Mouse (Mus musculus): Measurements from ENCODE around the gene Vmn1r94. TPM values are rescaled to one million over a fixed set of nuclear protein-coding genes. Genes with fewer than 3 reads are reported as not detected.
"Not testable (repeated sequence)": the region's sequence is repeated elsewhere in the genome, so short reads cannot be mapped to it uniquely, and the experiment has no call there.

Vmn1r94 gene
- not detected for total RNA-seq (2021)
- long read RNA-seq, experiment 1 = 0 reads
- long read RNA-seq, experiment 2 = 0 reads

GRCm38 (mm10) chr7:20168277-20168676 is at the start of gene Vmn1r94:
Gene Vmn1r94 (minus strand): TSS chr7:20168377.
- not testable (repeated sequence) for DNase-seq

GRCm38 (mm10) chr7:20205507-20205906 is 37.3 kb upstream of the Vmn1r94 start, which contains the start of gene Gm6164:
Gene Gm6164 (minus strand): TSS chr7:20205607.
- not testable (repeated sequence) for DNase-seq

- DNase-seq = not testable (repeated sequence)
Measured at GRCm38 (mm10) chr7:20193410-20193809, 25.2 kb upstream of the Vmn1r94 start, which contains the start of gene Vmn1r95. Gene Vmn1r95 (plus strand): TSS chr7:20193710.

- DNase-seq = not testable (repeated sequence)
Measured at GRCm38 (mm10) chr7:20138988-20139387, 29.2 kb downstream of the Vmn1r94 start, which contains the start of gene Vmn1r93. Gene Vmn1r93 (minus strand): TSS chr7:20139088.

GRCm38 (mm10) chr7:20122479-20122878 is 45.7 kb downstream of the Vmn1r94 start, which contains the start of gene Gm16442:
Gene Gm16442 (minus strand): TSS chr7:20122579.
- not testable (repeated sequence) for DNase-seq

Other genes with a start within 250 kb of the Vmn1r94 start
- 1 to 10 TPM; 5.6 to 6.1 TPM for gene Pvr, start 247.2 kb downstream of the Vmn1r94 start, total RNA-seq (2021)
- not detected for gene Igsf23, start 217.6 kb downstream of the Vmn1r94 start, total RNA-seq (2021)
- gene Ceacam20, start 203.0 kb downstream of the Vmn1r94 start, total RNA-seq (2021) = not detected
- gene Nlrp9b, start 176.9 kb downstream of the Vmn1r94 start, total RNA-seq (2021) = not detected
- gene Vmn1r91, start 68.7 kb downstream of the Vmn1r94 start, total RNA-seq (2021) = not detected
- not detected for gene Gm16442, start 45.8 kb downstream of the Vmn1r94 start, total RNA-seq (2021)
- gene Vmn1r93, start 29.3 kb downstream of the Vmn1r94 start, total RNA-seq (2021) = not detected
- not detected for gene Vmn1r95, start 25.3 kb upstream of the Vmn1r94 start, total RNA-seq (2021)
- not detected for gene Gm6164, start 37.2 kb upstream of the Vmn1r94 start, total RNA-seq (2021)
- gene Gm4498, start 65.5 kb upstream of the Vmn1r94 start, total RNA-seq (2021) = not detected
- gene Gm5890, start 94.5 kb upstream of the Vmn1r94 start, total RNA-seq (2021) = not detected
- gene Gm4133, start 165.7 kb upstream of the Vmn1r94 start, total RNA-seq (2021) = not detected
- gene Gm5728, start 207.0 kb upstream of the Vmn1r94 start, total RNA-seq (2021) = not detected
- not detected for gene Vmn1r100, start 249.6 kb upstream of the Vmn1r94 start, total RNA-seq (2021)

Measured in gastrocnemius, postnatal 25 days (tissue).